Mouse (Mus musculus): ENCODE measurements around the gene Nfatc2ip.

Gene Nfatc2ip

DNA sequence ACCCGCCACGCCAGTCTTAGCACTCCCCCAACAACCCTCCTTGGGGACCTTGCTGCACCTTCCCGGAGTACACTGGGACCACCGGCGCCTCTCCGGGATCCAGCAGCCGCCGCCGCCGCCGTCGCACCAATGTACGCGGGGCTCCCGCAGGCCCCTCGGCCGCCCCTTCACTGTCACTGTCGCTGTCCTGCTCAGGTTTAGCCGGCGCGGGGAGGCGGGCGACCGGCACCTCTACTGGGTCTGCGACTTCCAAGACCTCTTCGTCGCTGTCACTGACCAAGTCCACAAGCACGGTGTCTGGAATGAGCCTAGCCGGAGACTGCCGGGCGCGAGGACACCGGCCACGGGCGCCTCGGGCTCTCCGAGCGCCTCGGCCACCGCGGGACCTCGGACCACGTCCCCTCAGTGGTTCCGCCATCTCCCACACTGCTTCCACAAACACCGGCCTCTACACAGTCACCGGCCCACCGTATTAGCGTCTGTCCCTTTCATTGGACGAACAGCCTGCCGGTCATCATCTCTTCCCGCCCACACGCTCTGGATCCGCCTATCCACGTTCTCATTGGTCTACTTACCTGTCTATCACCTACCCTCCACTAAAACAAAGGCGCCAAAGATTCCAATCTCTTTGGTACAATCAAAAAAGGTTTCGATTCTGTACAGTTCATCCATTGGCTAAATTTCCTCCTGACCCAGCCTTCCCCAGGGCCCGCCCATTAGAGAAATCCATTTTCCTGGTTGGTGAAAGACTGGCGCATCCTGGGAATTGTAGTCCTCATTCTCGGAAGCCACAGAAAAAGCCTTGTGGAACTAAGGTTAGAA lies at the start of gene Nfatc2ip:
TSS of gene Nfatc2ip (minus strand) at position 440 of the 822 bp plus-strand sequence.
- in situ Hi-C loops (cut with MboI, MseI), result no loop called here

DNA sequence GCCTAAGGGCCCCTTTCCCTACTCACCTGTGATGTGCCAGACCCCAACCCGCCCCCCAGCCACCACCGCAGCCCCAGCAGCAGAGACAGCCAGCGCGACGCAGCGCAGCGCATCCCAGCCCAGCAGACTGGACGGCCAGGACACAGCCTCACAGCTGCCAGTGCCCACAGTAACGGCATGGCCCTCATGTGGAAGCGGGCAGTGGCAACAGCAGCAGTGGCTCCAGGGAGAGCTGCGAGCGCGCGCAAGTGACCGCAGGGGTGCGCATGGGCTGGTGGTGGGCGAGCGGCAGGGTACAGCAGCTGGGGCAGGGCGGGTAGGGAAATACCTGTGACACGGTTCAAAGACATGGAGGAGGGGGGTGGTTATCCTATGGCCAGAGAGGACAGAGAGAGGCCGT lies 49.7 kb upstream of the Nfatc2ip start:
- in situ Hi-C loops (cut with MboI, MseI), result loop anchor here (5.0 kb wide), 1 partner anchor 66 kb away; no protein-coding TSS in a partner anchor

DNA sequence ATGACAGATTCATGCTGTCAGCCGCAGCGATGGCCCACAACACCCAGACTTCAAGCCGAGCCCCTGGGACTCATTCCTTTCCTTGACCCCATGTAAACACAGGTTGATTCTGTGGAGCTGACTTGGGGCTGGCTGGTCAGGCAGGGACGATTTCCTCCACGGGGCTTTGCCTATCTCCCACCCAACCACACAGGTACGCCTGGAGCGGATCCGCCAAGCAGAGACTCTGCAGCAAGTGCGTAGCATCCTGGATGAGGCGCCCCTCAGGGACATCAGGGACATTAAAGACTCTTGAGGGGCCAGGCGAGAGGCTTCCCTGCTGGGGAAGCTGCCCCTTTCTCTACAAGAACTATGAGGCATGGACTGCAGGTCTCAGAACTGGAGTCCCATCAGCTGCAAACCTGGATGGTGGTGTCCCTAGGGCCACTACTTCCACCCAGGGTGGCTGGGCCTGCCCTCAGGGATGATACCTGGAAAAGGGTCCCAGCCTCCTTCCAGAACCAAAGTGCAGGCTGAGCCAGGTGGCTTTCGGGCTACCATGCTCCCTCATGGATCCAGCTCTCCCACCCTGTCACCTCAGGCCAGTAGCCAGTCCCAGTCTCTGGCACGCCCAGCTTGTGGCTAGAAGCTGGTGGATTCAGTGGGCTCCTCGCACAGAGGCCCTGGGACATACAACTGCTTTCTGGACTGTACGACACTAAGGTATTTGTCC lies 48.7 kb upstream of the Nfatc2ip start:
- in situ Hi-C loops (cut with MboI, MseI), result loop anchor here (5.0 kb wide), 1 partner anchor 67 kb away; no protein-coding TSS in a partner anchor

DNA sequence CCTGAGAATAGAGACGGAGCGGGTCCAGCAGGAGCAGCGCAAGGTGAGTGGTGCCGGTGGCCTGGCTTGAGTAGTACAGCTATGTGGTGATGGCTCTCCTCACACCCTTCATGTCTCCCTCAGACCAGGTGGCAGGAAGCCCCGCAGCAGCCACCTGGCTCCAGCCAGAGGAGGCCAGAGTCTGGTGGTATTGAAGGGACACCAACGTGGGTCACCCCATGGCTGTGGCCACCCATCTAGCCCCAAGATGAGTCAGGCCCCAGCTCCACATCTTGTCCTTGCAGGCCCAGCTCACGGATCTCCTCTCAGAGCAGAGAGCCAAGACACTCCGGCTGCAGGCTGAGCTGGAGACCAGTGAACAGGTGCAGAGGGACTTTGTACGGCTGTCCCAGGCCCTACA lies 48.0 kb upstream of the Nfatc2ip start:
- in situ Hi-C loops (cut with MboI, MseI), result no loop called here

DNA sequence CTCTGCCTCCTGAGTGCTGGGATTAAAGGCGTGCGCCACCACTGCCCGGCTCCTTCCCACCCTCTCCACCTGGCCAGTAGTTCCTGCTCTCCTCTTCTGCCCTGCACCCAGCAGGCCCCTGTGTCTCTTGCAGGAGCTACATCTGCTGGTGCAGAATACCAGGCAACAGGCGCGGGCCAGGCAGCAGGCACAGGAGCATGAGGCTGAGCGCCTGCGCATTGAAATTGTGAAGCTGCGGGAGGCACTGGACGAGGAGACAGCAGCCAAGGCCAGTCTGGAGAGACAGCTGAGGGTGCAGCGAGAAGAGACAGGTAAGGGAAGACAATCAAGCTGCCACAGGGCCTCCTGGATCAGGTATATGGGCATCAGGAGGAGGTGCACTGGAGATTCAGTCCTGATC lies 47.5 kb upstream of the Nfatc2ip start:
- in situ Hi-C loops (cut with MboI, MseI), result no loop called here

DNA sequence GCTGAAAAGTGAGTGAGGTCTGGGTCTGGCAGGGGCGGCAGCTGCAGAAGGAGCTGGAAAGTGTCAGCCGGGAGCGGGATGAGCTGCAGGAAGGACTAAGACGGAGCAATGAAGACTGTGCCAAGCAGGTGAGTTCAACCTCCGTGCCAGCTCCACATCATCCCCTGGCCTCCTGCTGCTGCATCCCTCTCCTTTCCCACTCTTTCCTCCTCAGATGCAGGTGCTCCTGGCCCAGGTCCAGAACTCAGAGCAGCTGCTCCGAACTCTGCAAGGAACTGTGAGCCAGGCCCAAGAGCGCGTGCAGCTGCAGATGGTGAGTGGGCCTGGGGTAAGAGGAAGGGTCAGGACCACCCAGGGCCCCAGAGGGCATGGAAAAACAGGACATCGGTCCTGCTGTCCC lies 43.6 kb upstream of the Nfatc2ip start:
- in situ Hi-C loops (cut with MboI, MseI), result no loop called here

DNA sequence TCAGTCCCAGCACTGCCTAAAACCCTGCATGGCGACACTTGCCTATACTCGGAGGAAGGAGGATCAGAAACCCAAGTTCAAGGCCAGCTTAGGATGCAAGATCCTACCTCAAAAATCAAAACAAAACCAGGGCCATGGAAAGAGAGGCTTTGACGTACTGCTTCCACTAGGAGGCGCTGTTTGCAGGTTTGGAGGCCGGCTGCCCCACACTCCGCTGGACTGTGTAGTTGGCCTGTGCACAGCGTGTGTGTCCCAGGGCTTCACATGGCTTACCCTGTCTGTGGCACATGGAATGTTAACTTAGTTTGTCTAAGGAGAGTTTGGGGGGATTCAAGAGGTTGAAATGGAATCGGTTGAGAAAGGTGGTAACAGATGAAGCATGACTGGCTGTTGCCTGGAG lies 40.3 kb upstream of the Nfatc2ip start:
- in situ Hi-C loops (cut with MboI, MseI), result no loop called here

DNA sequence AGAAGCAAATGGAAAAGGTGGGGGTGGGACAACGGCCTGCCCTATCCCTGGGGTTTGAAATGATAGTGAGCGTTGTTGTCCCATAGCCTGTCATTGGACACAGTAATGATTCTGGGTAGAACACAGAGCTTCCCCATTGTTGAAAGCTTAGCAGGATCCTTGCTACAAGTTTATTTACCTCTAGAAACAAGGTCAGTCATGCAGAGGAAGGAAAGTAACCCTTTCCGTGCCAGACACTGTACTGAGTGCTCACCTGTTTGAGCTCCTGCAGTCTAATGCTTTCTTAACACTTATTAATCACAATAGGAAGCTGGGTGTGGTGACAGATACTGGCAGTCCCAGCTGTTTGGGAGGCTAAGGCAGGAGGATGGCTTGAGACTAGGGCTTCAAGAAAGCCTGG lies 39.3 kb upstream of the Nfatc2ip start:
- in situ Hi-C loops (cut with MboI, MseI), result no loop called here

DNA sequence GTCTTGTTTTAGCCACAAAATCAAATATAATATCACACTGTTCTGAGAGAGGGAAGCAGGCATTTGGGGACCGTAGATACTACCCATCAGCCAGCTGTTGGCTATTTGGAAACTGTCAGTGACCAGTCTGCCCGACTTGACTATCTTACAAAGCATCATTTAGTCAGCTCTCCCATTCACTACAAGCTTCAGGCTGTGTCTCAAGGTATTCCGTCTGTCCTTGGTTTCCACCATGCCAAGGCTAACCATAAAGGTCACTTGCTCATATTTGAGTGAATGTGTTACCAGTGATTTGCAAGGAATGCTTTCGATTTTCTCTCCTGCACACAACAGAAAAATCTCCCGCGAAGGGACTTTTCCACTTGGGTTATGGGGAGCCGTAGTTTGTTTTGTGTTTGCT lies 38.2 kb upstream of the Nfatc2ip start:
- in situ Hi-C loops (cut with MboI, MseI), result no loop called here

DNA sequence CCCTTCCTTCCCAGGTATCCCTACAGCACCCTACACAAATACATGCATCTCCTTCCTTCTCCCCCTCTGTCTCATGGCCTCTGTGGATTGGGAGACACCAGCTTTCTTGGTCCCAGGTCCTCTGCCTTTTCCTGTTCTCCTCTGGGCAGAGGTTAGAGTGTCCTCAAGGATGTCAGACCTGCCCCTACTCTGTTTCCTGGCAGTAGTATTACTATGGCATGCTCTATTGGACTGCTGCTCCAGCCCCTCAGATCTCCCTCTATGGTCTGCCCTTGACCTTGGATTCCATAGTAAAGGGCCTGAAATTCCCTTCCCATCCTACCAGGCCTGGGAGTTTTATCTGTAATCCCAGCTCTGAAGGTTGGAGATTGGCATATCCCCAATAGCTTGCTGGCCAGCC lies 33.6 kb upstream of the Nfatc2ip start:
- in situ Hi-C loops (cut with MboI, MseI), result no loop called here

DNA sequence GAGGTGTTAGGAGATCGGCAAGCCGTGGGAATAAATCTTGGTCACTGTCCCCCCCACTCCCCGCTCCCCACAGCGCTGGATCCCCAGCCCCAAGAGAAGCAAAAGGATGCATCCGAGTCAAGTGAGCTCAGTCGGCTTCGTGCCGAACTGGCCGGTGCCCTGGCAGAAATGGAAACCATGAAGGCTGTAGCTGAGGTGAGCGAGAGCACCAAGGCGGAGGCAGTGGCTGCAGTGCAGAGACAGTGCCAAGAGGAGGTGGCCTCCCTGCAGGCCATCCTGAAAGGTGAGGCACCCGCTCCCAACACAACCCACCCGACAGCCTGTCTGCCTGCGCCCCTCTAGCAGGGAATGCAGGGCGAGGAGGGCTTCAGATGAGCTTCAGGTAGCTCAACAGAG lies 33.0 kb upstream of the Nfatc2ip start:
- in situ Hi-C loops (cut with MboI, MseI), result no loop called here

DNA sequence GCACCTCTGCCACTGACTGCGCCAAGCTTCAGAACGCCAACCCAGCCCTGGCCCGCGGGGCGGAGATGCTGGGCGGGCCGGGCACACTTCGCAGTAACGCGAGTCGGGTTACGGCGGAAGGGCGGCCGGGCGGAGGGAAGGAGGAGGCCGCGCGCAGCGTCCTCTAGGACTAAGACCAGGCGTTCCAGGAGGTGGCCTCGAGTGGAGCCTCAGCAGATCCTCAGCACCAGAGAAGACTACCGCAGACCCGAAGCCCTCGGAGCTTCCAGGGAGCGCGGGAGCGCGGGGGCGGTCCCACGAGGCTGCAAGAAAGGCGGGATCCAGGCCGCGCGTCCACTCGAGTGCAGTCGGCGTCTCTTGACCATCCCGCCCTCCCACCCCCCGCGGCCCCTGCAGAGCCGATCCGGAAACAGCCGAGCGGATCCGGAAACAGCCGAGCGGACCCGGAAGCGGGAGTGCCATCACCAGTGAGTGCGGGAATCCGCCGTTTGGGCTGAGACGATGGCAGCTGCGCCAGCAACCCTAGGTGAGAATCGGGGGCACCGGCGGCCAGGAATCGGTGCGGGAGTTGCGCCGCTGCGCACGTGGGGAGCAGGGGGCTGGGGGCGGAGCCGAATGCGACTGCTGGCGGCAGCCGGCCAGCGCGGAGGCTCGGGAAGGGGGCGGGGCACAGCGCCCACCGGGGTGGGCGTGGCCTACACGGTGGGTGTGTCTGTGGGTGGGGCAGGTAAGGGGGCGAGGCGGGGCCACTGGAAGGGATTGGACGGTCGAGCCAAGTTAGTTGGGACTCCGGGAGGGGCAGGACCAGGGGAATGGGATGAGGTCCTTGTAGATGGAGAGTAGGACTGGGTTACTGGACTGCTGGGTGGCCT lies 32.3 kb upstream of the Nfatc2ip start, which contains the start of gene Rabep2:
TSS of gene Rabep2 (plus strand) at position 129 of the 872 bp plus-strand sequence.
- in situ Hi-C loops (cut with MboI, MseI), result no loop called here

DNA sequence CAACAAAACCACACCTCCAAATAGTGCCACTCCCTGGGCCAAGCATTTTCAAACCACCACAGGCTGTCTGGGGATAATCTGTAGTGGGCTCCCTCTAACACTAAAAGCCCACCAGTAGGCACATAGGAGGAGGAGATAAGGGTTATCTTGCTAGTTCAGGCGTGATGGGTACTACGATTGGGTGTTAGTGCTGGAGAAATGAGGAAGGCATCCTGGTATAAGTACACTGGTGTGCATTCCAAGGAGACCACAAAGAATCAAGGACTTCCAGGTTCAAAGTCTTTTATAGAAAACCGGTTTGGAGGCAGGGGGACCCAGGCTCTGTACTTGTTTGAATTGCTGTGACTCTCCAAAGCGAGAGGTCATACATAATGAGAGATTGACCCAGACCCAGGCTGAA lies 31.6 kb upstream of the Nfatc2ip start:
- in situ Hi-C loops (cut with MboI, MseI), result no loop called here

DNA sequence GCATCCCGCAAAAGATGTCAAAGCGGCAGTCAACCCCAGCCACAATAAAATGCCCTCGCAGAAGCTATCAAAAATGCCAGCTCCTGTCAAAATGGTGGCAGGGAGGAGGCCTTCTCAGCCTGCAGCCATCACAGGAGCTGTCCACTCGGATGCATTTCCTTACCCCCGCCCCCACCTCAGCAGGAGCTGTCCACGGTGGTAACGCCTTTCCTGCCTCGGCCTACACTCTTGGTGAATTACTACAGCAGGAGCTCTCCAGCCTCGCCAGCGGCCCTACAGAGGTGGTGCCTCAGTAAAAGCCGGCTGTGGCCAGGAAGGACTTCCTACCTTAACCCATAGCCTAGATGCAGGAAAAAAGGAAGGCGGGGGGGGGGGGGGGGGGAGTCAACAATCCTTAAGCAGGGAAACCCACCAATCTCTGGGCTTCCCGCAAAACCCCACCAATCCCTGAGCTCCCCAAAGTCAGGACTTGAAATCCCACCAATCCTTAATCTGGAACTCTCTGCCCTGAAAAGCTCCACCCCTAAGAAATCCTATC lies 30.9 kb upstream of the Nfatc2ip start:
- in situ Hi-C loops (cut with MboI, MseI), result no loop called here

DNA sequence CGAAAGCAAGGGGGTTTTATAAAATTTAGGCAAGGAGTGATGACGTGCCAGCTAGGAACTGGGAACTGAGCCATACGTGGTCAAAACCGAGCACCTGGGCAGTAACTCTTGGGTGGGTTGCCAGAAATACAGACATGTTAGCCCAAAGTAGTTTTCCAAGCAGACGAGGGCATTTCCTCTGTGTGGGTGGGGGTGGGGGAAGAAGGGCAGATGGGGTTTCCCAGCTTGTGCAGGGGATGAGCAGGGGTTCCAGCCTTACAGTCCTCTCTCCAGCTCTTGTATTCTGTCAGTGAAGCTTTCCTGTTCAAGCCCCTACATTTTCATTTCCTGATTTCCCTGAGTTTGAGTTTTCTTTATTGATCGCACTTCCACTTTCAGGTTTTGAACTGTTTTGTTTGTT lies 27.6 kb upstream of the Nfatc2ip start:
- in situ Hi-C loops (cut with MboI, MseI), result no loop called here

DNA sequence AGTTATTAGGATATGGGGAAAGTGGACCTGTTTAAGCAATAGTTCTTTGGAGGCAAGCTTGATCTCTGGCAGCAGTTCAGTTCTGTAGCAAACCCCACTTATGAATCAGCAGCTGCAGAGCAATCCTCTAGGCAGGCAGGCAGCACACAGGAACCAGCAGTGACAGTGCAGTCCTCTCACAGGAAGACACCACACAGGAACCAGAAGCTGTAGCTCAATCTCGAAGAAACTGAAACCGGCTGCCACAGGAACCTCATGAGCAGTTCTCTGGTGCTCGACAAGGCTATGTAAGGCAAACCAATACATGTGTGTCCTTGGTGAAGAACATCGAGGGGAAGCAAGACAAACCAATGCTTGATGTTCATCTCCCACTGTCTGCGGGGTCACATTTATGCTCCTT lies 25.2 kb upstream of the Nfatc2ip start:
- in situ Hi-C loops (cut with MboI, MseI), result no loop called here

DNA sequence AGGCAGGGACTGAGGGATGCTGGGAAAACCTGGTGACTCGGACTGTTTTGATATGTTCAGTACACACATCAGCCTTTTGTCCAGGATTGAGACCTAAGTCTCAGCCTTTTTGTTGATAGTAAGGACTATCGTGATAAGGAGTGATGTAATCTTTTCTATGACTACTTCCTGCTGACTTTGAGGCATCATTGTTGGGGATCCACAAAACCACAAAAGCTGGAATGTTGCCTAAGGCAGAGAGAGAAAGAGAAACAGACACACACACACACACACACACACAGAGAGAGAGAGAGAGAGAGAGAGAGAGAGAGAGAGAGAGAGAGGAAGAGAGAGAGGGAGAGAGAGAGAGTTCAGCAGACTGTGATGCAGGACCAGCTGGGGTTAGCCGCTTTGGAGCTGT lies 22.0 kb upstream of the Nfatc2ip start:
- in situ Hi-C loops (cut with MboI, MseI), result no loop called here

DNA sequence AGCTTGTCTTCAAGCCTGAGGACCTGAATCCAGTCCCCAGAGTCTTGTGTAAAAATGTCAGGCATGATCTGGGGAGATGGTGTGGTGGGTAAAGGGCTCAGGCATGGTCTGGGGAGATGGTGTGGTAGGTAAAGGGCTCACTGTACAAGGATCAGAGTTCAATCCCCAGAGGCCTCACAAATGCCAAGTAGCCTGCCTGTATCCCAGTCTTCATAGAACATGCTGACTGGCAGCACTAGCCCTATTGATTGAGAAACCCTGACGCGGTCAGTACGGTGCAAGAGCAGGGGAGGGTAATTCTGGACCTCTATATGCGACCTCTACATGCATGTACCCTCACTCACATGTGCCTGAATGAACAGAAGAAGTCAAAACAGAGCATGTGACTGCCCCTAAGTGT lies 21.1 kb upstream of the Nfatc2ip start:
- in situ Hi-C loops (cut with MboI, MseI), result no loop called here

DNA sequence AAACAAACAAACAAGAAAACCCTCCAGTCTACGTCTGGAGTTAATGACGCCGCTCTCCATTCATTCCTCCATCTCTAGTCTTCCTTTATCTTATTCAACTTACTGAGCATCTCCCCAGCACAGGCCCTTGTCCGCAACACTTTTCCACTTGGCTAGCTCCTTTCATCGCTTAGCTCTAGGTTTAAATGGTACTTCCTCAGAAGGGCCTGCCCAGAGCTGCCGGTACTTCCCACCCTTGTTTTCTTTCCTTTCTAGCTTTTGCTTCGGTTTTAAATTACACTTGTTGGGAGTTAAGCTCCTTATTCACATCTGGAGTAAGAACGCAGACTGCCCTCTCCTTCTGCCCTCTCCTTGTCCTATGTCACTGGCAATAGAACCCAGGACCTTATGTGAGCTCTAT lies 20.5 kb upstream of the Nfatc2ip start:
- in situ Hi-C loops (cut with MboI, MseI), result no loop called here

DNA sequence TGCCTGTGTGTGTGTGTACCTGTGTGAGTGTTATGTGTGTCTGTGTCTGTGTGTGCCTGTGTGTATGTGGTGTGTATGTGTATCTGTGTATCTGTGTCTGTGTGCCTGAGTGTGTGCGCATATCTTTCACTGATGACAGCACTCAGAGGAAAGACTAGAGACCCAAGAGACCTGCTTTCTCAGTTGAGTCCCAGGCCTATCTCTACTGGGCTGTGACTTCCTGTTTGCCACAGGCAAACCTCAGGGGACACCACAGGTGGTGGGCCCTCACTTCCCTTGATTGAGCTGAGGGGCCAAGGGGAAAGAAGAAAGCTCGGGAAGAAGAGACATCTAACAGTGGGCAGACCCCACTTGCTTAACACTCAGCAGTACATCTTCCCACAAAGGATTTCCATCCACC lies 20.1 kb upstream of the Nfatc2ip start:
- in situ Hi-C loops (cut with MboI, MseI), result no loop called here

DNA sequence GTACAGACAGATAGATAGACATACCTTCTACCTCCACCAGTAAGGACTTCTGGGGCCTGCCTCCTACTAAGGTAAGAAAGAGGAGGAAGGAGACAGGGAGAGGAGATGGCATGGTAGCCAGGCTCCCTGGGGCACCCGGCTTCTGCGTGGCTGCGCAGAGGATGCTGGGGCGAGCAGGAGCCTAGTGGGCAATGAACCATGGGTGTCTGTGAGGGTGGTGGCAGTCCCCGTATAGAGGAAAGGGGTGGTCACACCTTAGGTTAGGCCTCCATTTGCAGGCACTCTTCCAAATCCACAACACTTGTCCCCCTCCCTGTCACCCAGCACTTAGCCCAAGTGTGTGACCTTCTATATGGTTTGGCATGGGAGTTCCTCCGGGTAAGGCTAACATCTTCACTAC lies 18.2 kb upstream of the Nfatc2ip start, which contains the start of gene Cd19:
TSS of gene Cd19 (minus strand) at position 165 of the 400 bp plus-strand sequence.
- in situ Hi-C loops (cut with MboI, MseI), result no loop called here

DNA sequence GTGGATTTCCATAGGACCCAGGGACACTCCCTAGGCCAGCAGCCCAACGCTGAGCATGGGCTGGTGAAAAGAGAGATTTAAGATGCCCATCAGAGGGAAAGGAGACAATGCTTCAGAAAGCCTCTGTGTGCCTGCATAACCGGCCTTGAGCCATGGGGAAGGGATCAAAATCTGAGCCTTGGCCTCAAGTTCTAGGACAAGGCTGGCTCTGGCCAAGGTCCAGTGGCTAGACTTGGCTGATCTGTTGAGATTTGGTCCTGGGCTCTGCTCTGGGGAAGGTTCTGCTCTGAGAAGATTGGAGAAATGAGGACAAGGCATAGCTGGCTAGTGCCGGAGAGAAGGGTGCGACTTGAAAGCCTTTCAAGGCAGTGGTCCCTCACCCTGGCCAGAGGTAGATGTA lies 14.5 kb upstream of the Nfatc2ip start:
- in situ Hi-C loops (cut with MboI, MseI), result no loop called here
